Mouse (Mus musculus) heart, embryonic 16.5 days (tissue): ENCODE data around the gene Zyg11b. TPM values are rescaled to one million over a fixed set of nuclear protein-coding genes. Genes with fewer than 3 reads are reported as not detected.
A peak's percentile ranks its signal among the peaks of the same experiment; 100 is the strongest.

ENCODE experiments used
- ATAC-seq: fragments of 200-750 bp; cut with Nextera tagmentation; replicated peaks from 2 replicates; pipeline ENCODE4 v1.8.0; 2017; ENCODE audit warnings: moderate number of reproducible peaks; ENCODE audit not compliant: insufficient read depth, low FRiP score; ENCODE audit errors: extremely low read depth
- H3K27ac ChIP-seq: fragments of 300-500 bp; sonication (generic); 2 replicates; pipeline ENCODE4 v1.5.1; 2014; ENCODE audit warnings: mild to moderate bottlenecking, low read length, control low read depth, moderate library complexity
- H3K27me3 ChIP-seq: fragments of 300-500 bp; sonication (generic); 2 replicates; pipeline ENCODE4 v1.6.1; 2014; ENCODE audit warnings: low read length, mixed read lengths; ENCODE audit not compliant: control insufficient read depth, insufficient read depth
- H3K36me3 ChIP-seq: fragments of 300-500 bp; sonication (generic); 2 replicates; pipeline ENCODE4 v1.6.1; 2014; ENCODE audit not compliant: control insufficient read depth, insufficient read depth
- H3K4me1 ChIP-seq: fragments of 300-500 bp; sonication (generic); 2 replicates; pipeline ENCODE4 v1.6.1; 2014; ENCODE audit warnings: low read length, mixed read lengths; ENCODE audit not compliant: control insufficient read depth, insufficient read depth
- H3K4me2 ChIP-seq: fragments of 300-500 bp; sonication (generic); 2 replicates; pipeline ENCODE4 v1.6.1; 2014; ENCODE audit warnings: low read depth, mild to moderate bottlenecking, control low read depth, low read length
- H3K4me3 ChIP-seq: fragments of 300-500 bp; sonication (generic); 2 replicates; pipeline ENCODE4 v1.5.1; 2014; ENCODE audit warnings: mild to moderate bottlenecking, control low read depth, low read length
- H3K9ac ChIP-seq: fragments of 300-500 bp; sonication (generic); 2 replicates; pipeline ENCODE4 v1.6.1; 2014; ENCODE audit warnings: low read length, control low read depth
- H3K9me3 ChIP-seq: fragments of 300-500 bp; sonication (generic); replicated peaks from 2 replicates; pipeline ENCODE4 v1.6.1; 2016; ENCODE audit warnings: low read length; ENCODE audit not compliant: control insufficient read depth
- WGBS: fragments of 180-500 bp; shearing (Covaris S2); extraction: QIAGEN DNeasy Blood & Tissue Kit; methylation state at CpG from one replicate; pipeline ENCODE4 v1.1.7; 2014; 5-methylcytosine and 5-hydroxymethylcytosine counted together
- polyA plus RNA-seq: library from polyadenylated mRNA; unstranded; fragments of >200 nt; fragmentation: Nextera tagmentation; extraction: Ambion mirVana; gene quantifications from 2 replicates; pipeline ENCODE4 v1.2.1, GENCODE M21; 2015

The Zyg11b gene
- polyA plus RNA-seq, 1 experiment from 2014 or later: 7.6 TPM

DNA sequence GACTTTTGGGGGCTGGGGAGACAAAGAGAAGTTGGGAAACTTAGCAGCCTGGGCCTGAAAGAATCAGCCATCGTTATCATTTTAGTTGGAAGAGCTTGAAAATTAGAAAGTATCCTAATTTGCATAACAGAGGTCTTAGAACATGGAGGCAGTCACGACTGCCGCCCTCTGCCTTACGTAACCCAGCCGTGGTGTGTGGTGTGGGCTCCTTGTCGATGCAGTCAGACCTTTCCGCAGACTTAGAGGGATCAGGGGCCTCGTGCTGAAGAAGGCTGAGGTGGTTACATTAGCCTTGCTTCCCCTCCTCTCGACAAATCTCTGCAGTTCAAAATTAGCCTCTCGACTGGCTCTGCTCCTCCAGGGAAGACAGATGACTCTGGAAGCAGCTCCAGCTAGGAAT lies 37.9 kb upstream of the Zyg11b start:
- no peak for ATAC-seq
- H3K9me3 ChIP-seq: no peaks in the 10 kb centered on the region
- H3K4me3 ChIP-seq: no peak overlapping the region
- no peak overlapping the region for H3K9ac ChIP-seq
- H3K36me3 ChIP-seq: peaks cover 27% of the 10 kb centered on the region
- H3K27me3 ChIP-seq: no peaks in the 10 kb centered on the region
- H3K4me2 ChIP-seq: no peak overlapping the region
- 60% methylated on average over 10 of the region's 10 CpGs for WGBS
- no peak overlapping the region for H3K27ac ChIP-seq
- H3K4me1 ChIP-seq: no peaks in the 10 kb centered on the region

GRCm38 (mm10) chr4:108338321-108338733 lies 37.4 kb upstream of the Zyg11b start:
- Histone ChIP-seq H3K4me2 (no peak overlapping the region), H3K27ac (no peak overlapping the region), H3K36me3 (peaks cover 27% of the 10 kb centered on the region), H3K27me3 (no peaks in the 10 kb centered on the region), H3K4me1 (no peaks in the 10 kb centered on the region), H3K4me3 (no peak overlapping the region), H3K9ac (no peak overlapping the region), H3K9me3 (no peaks in the 10 kb centered on the region)
- WGBS: 55% methylated on average over 9 of the region's 9 CpGs
- no peak for ATAC-seq

DNA sequence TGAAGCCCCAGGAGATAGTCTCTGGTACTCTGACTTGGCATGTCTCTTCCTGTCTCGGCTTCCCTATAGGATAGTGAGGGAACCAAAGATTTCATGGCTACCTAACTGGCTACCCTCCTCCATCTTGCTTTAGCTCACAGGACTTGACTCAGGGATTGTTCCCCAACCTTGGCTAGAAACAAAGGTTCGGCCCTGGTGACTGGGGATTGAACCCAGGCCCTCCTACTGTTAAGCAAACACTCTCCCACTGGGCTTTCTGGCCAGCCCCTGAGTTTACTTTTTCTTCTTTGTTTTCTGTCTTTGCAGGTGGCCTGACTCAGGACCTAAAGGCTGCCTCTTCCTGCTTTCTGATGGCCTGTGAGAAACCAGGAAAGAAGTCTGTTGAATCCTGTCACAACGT lies 36.9 kb upstream of the Zyg11b start:
- no peaks in the 10 kb centered on the region for H3K9me3 ChIP-seq
- H3K4me2 ChIP-seq: no peak overlapping the region
- no peaks in the 10 kb centered on the region for H3K27me3 ChIP-seq
- no peak overlapping the region for H3K4me3 ChIP-seq
- H3K36me3 ChIP-seq: peaks cover 31% of the 10 kb centered on the region
- H3K4me1 ChIP-seq: no peaks in the 10 kb centered on the region
- ATAC-seq: no peak
- H3K27ac ChIP-seq: no peak overlapping the region
- 52% methylated on average over 3 of the region's 3 CpGs for WGBS
- no peak overlapping the region for H3K9ac ChIP-seq

DNA sequence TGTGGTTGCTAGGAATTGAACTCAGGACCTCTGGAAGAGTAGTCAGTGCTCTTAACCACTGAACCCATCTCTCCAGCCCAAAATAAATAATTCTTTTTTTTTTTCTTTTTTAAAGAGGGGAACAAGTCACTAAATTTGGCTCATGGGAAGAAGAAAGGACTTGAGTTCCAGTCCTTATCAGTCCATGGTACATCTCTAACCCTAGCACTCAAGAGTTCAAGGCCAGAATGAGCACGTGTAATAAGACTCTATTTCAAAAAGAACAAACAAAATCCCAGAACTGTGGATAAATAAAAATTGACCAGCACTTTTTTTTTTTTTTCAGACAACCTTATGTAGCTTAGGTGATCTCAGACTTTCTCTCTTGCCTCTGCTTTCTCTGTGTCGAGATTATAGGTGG lies 35.9 kb upstream of the Zyg11b start:
- peaks cover 2% of the 10 kb centered on the region; the same call in 1 of the 2 replicates for H3K4me1 ChIP-seq
- H3K9ac ChIP-seq: no peak overlapping the region
- WGBS: 59% methylated on average over 2 of the region's 2 CpGs
- ATAC-seq: no peak
- no peak overlapping the region for H3K4me3 ChIP-seq
- H3K9me3 ChIP-seq: no peaks in the 10 kb centered on the region
- no peaks in the 10 kb centered on the region for H3K27me3 ChIP-seq
- peaks cover 34% of the 10 kb centered on the region for H3K36me3 ChIP-seq
- H3K27ac ChIP-seq: no peak overlapping the region
- H3K4me2 ChIP-seq: no peak overlapping the region

GRCm38 (mm10) chr4:108335413-108335812 lies 34.5 kb upstream of the Zyg11b start:
- H3K4me2 ChIP-seq: no peak overlapping the region
- no peaks in the 10 kb centered on the region for H3K27me3 ChIP-seq
- peaks cover 13% of the 10 kb centered on the region; the same call in 1 of the 2 replicates for H3K4me1 ChIP-seq
- no peaks in the 10 kb centered on the region for H3K9me3 ChIP-seq
- no peak for ATAC-seq
- 86% methylated on average over 6 of the region's 6 CpGs for WGBS
- no peak overlapping the region for H3K9ac ChIP-seq
- H3K36me3 ChIP-seq: peaks cover 34% of the 10 kb centered on the region
- no peak overlapping the region for H3K4me3 ChIP-seq
- H3K27ac ChIP-seq: no peak overlapping the region

DNA sequence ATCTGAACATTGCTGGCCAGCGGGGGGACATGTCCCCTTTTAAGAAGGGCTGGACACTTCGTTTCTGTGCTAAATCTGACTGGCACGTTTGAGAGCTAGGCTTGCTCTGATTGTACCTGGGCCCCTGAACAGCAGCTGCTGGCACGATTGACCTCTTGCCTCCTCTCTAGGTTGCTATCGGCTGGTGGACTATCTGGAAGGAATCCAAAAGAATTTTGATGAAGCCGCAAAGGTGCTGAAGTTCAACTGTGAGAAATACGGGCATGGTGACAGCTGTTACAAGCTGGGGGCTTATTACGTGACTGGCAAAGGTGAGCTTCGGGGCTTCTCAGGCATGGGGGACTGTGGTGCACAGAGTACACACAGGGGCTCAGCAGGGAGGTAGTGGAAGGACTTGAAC lies 31.1 kb upstream of the Zyg11b start:
- no peaks in the 10 kb centered on the region for H3K9me3 ChIP-seq
- H3K36me3 ChIP-seq: peaks cover 23% of the 10 kb centered on the region
- WGBS: 45% methylated on average over 9 of the region's 9 CpGs
- peak; percentile 33; the same call in 1 of the 2 replicates for ATAC-seq
- H3K4me1 ChIP-seq: peaks cover 24% of the 10 kb centered on the region
- H3K4me3 ChIP-seq: no peak overlapping the region
- H3K27me3 ChIP-seq: no peaks in the 10 kb centered on the region
- peak overlapping the region; percentile 25 for H3K4me2 ChIP-seq
- no peak overlapping the region; the same call in 1 of the 2 replicates for H3K9ac ChIP-seq
- peak overlapping the region; percentile 80 for H3K27ac ChIP-seq

- no peaks in the 10 kb centered on the region for H3K9me3 ChIP-seq
- 93% methylated on average over 6 of the region's 6 CpGs for WGBS
- H3K4me1 ChIP-seq: peaks cover 25% of the 10 kb centered on the region
- no peak overlapping the region for H3K27ac ChIP-seq
- H3K27me3 ChIP-seq: no peaks in the 10 kb centered on the region
- peaks cover 12% of the 10 kb centered on the region for H3K36me3 ChIP-seq
- H3K9ac ChIP-seq: no peak overlapping the region
- no peak overlapping the region for H3K4me2 ChIP-seq
- ATAC-seq: no peak
- H3K4me3 ChIP-seq: no peak overlapping the region
Observed at GRCm38 (mm10) chr4:108329840-108330239, 28.9 kb upstream of the Zyg11b start.

GRCm38 (mm10) chr4:108327730-108328484 lies 27.0 kb upstream of the Zyg11b start, which contains the start of gene Coa7:
Gene Coa7 (plus strand): TSS chr4:108328140.
- peak within 1 kb of the TSS; percentile 91 for H3K4me3 ChIP-seq
- H3K4me2 ChIP-seq: peak within 1 kb of the TSS; percentile 82
- WGBS: under 1% methylated on average over 45 of the region's 45 CpGs
- peaks cover 5% of the 10 kb centered on the region for H3K36me3 ChIP-seq
- peak; percentile 95 for ATAC-seq
- peaks cover 29% of the 10 kb centered on the region for H3K4me1 ChIP-seq
- peak within 1 kb of the TSS; percentile 83 for H3K9ac ChIP-seq
- H3K9me3 ChIP-seq: no peaks in the 10 kb centered on the region
- H3K27me3 ChIP-seq: no peaks in the 10 kb centered on the region
- peak within 1 kb of the TSS; percentile 96 for H3K27ac ChIP-seq

- ATAC-seq: no peak
- peak overlapping the region; percentile 77 for H3K4me2 ChIP-seq
- H3K4me1 ChIP-seq: peaks cover 29% of the 10 kb centered on the region
- peaks cover 2% of the 10 kb centered on the region; the same call in 1 of the 2 replicates for H3K36me3 ChIP-seq
- H3K27ac ChIP-seq: peak overlapping the region; percentile 96
- H3K9me3 ChIP-seq: no peaks in the 10 kb centered on the region
- peak overlapping the region; percentile 79 for H3K9ac ChIP-seq
- H3K4me3 ChIP-seq: peak overlapping the region; percentile 91
- 47% methylated on average over 6 of the region's 6 CpGs for WGBS
- no peaks in the 10 kb centered on the region for H3K27me3 ChIP-seq
Observed at GRCm38 (mm10) chr4:108327071-108327579, 26.2 kb upstream of the Zyg11b start.
